Comparison of ENCODE assay signal across 13 mouse cellular contexts in the genomic region with DNA sequence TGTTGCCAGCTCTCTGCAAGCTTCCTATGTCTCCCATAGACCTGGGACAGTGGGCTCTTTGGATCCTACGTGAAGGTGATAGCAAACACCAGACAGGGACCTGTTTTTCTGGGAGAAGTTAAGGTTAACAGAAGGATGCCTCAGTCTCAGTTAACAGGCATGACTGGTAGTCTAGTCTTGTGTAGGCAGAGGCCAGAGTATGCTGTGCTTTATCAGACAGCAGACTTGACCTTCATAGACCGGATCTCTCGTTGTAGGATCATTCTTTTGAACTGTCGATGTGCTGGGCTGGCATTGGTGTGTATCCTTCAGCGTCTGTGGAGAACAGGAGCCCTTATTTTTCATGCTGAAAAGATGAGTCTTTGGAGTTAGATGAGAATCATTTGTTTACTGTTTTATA.
"Had no signal": no experiment of that assay in that cellular context is flagged by ENCODE, and none has a peak within 500 bp of the region (broad histone marks: within the 10 kb centered on the region; RNA-seq: fewer than 3 reads in every experiment).

No protein-coding gene starts in this region.

- H3K27me3 ChIP-seq: limb, embryonic 15.5 days; liver, embryonic 12.5 days; neural tube, embryonic 15.5 days had no signal

- H3K4me3 ChIP-seq: limb, embryonic 15.5 days; liver, embryonic 12.5 days; midbrain, embryonic 10.5 days; myocyte; neural tube, embryonic 15.5 days had no signal

- H3K9me3 ChIP-seq: limb, embryonic 15.5 days; liver, embryonic 12.5 days; midbrain, embryonic 10.5 days; neural tube, embryonic 15.5 days had no signal

- ATAC-seq: liver, embryonic 12.5 days had no signal

- H3K36me3 ChIP-seq: liver, embryonic 12.5 days had no signal

- H3K9ac ChIP-seq: limb, embryonic 15.5 days; liver, embryonic 12.5 days; lung, embryonic 14.5 days; neural tube, embryonic 15.5 days had no signal

- DNase-seq: kidney, postnatal 14 days; layer of hippocampus, postnatal 36 days; lung, embryonic 14.5 days; lung, postnatal 4 days; midbrain, embryonic 14.5 days; right cerebral cortex, adult 18-20 months; right cerebral cortex, postnatal 25 days; thymus, postnatal 36 days had no signal

- H3K27ac ChIP-seq: limb, embryonic 15.5 days; liver, embryonic 12.5 days; midbrain, embryonic 10.5 days; neural tube, embryonic 15.5 days had no signal

- H3K4me2 ChIP-seq: limb, embryonic 15.5 days; liver, embryonic 12.5 days; lung, embryonic 14.5 days; neural tube, embryonic 15.5 days had no signal
